In genomic region chr1:173409066-173409465, GRCm38 (mm10) we compare ENCODE assay signal across 21 mouse cellular contexts. TPM values are rescaled to one million over a fixed set of nuclear protein-coding genes. Genes with fewer than 3 reads are reported as not detected.
A peak's percentile ranks its signal among the peaks of the same experiment; 100 is the strongest.
DNase-seq lines count a peak whose midpoint lies in the region; ATAC-seq and TF ChIP-seq lines count a peak whose summit lies in the region.
"Had no signal": no experiment of that assay in that cellular context is flagged by ENCODE, and none has a peak within 500 bp of the region (broad histone marks: within the 10 kb centered on the region; RNA-seq: fewer than 3 reads in every experiment).

No protein-coding gene starts in this region.

- TF ChIP-seq CTCF in lung, postnatal 0 days (IDR thresholded peaks at IDR 0.05) = no peak
- no peak for TF ChIP-seq CTCF in lung, adult 2 months (IDR thresholded peaks at IDR 0.05; ENCODE audit: insufficient read depth, low read length)
- TF ChIP-seq CTCF in left cerebral cortex, adult 2 months (IDR thresholded peaks at IDR 0.05) = no peak

- no peaks in the 10 kb centered on the region for H3K9me3 ChIP-seq in lung, postnatal 0 days (ENCODE audit: low read length)
- H3K9me3 ChIP-seq in midbrain, embryonic 10.5 days (replicated peaks) = no peaks in the 10 kb centered on the region
- H3K9me3 ChIP-seq: forebrain, embryonic 15.5 days; lung, embryonic 15.5 days; stomach, embryonic 15.5 days had no signal

- H3K4me3 ChIP-seq in lung, postnatal 0 days (ENCODE audit: low read depth, low read length) = no peak overlapping the region
- no peak overlapping the region for H3K4me3 ChIP-seq in lung, adult 2 months (replicated peaks; ENCODE audit: extremely low read depth, low read depth, low read length)
- no peak overlapping the region for H3K4me3 ChIP-seq in left cerebral cortex, adult 2 months
- H3K4me3 ChIP-seq in midbrain, embryonic 10.5 days = no peak overlapping the region
- H3K4me3 ChIP-seq: forebrain, embryonic 15.5 days; lung, embryonic 15.5 days; stomach, embryonic 15.5 days had no signal

- ATAC-seq in lung, postnatal 0 days = no peak
- peak; percentile 72 for ATAC-seq in inflammation-experienced regulatory T-cells, adult 6 months
- ATAC-seq: forebrain, embryonic 15.5 days had no signal

- no peak overlapping the region for H3K9ac ChIP-seq in lung, postnatal 0 days (replicated peaks; ENCODE audit: low read depth)
- H3K9ac ChIP-seq: forebrain, embryonic 15.5 days; lung, embryonic 15.5 days; stomach, embryonic 15.5 days had no signal

- no peak for TF ChIP-seq EP300 in lung, postnatal 0 days (IDR thresholded peaks at IDR 0.05)

- no peak overlapping the region for H3K27ac ChIP-seq in lung, postnatal 0 days (ENCODE audit: low read length)
- H3K27ac ChIP-seq in left cerebral cortex, adult 2 months = no peak overlapping the region
- H3K27ac ChIP-seq in midbrain, embryonic 10.5 days (replicated peaks) = no peak overlapping the region
- H3K27ac ChIP-seq: forebrain, embryonic 15.5 days; lung, embryonic 15.5 days; stomach, embryonic 15.5 days had no signal

- peak; percentile 12 for DNase-seq in lung, postnatal 0 days (ENCODE audit: low spot score)
- DNase-seq in lung, adult 2 months = no peak
- DNase-seq in MEL-GATA-1-ER (ENCODE audit: extremely low read depth, low read depth) = peak; percentile 47
- no peak for DNase-seq in Muller cell, postnatal 12 days (ENCODE audit: inconsistent ontology term)
- DNase-seq in left cerebral cortex, adult 2 months (ENCODE audit: extremely low spot score in 1 of 2, low spot score in 2 of 2) = no peak
- DNase-seq in cerebellum, postnatal 14 days = no peak
- DNase-seq in midbrain, embryonic 10.5 days (ENCODE audit: low spot score) = no peak
- DNase-seq: adrenal gland, adult 8-10 months; cerebellum, adult 8-10 months; embryo, embryonic 11 days; heart, postnatal 36 days; kidney, postnatal 14 days; layer of hippocampus, adult 9-11 months; liver; thymus, postnatal 25 days had no signal

- no peaks in the 10 kb centered on the region for H3K27me3 ChIP-seq in lung, postnatal 0 days (replicated peaks; ENCODE audit: insufficient read depth, low read length)
- H3K27me3 ChIP-seq in midbrain, embryonic 10.5 days (ENCODE audit: low read depth, poor library complexity, severe bottlenecking) = no peaks in the 10 kb centered on the region
- H3K27me3 ChIP-seq: forebrain, embryonic 15.5 days; lung, embryonic 15.5 days; stomach, embryonic 15.5 days had no signal

- no peak overlapping the region for H3K4me2 ChIP-seq in lung, postnatal 0 days (replicated peaks; ENCODE audit: low read depth, low read length)
- H3K4me2 ChIP-seq: forebrain, embryonic 15.5 days; heart, embryonic 11.5 days; lung, embryonic 15.5 days; midbrain, embryonic 11.5 days; stomach, embryonic 15.5 days had no signal

- intact Hi-C loops in left cerebral cortex, adult 2 months (cut with DNase I) = no loop called here

- TF ChIP-seq POLR2A in lung, adult 2 months (IDR thresholded peaks at IDR 0.05; ENCODE audit: borderline replicate concordance, extremely low read depth, low read depth, low read length) = no peak

- no peaks in the 10 kb centered on the region for H3K4me1 ChIP-seq in lung, postnatal 0 days (ENCODE audit: insufficient read depth, low read depth, low read length)
- H3K4me1 ChIP-seq in lung, adult 2 months (ENCODE audit: control insufficient read depth, insufficient read depth, low read length) = no peaks in the 10 kb centered on the region
- H3K4me1 ChIP-seq in midbrain, embryonic 10.5 days = no peaks in the 10 kb centered on the region
- H3K4me1 ChIP-seq: forebrain, embryonic 15.5 days; lung, embryonic 15.5 days; stomach, embryonic 15.5 days had no signal

- H3K36me3 ChIP-seq in lung, postnatal 0 days (ENCODE audit: insufficient read depth, low read length) = no peaks in the 10 kb centered on the region
- H3K36me3 ChIP-seq in midbrain, embryonic 10.5 days = peaks cover 4% of the 10 kb centered on the region
- H3K36me3 ChIP-seq: forebrain, embryonic 15.5 days; lung, embryonic 15.5 days; stomach, embryonic 15.5 days had no signal

RNA-seq across cellular contexts. Expression of gene Cadm3, which starts 41.6 kb away (rescaled TPM):
- 0.26 and 0.39 TPM in 2 replicates for polyA plus RNA-seq in lung, postnatal 0 days (2015; fragmentation: Nextera tagmentation; extraction: Ambion mirVana)
- 1.6 and 3.6 TPM in 2 replicates for polyA plus RNA-seq in lung, adult 2 months (2012; rRNA removed)
- polyA plus RNA-seq in inflammation-experienced regulatory T-cells, adult 6 months (2017; shearing (Covaris generic)) = under 1 TPM in 1 of 3 experiments, not detected in 2; 0.11 TPM
- total RNA-seq in left cerebral cortex, adult 2 months (2021) = 100 to 1,000 TPM; 437 to 438 TPM
- 2.0 and 5.3 TPM in 2 replicates for polyA plus RNA-seq in midbrain, embryonic 10.5 days (2016; fragmentation: Nextera tagmentation; extraction: Ambion mirVana)

RNA-seq across cellular contexts. Expression of gene Aim2, which starts 58.4 kb away (rescaled TPM):
- 2.1 and 3.4 TPM in 2 replicates for polyA plus RNA-seq in lung, postnatal 0 days (2015; fragmentation: Nextera tagmentation; extraction: Ambion mirVana)
- polyA plus RNA-seq in lung, adult 2 months (2012; rRNA removed) = 2.8 and 5.1 TPM in 2 replicates
- polyA plus RNA-seq in inflammation-experienced regulatory T-cells, adult 6 months (2017; shearing (Covaris generic)) = 10 to 100 TPM; 49.6 to 69.8 (median 61.1) TPM
- total RNA-seq in left cerebral cortex, adult 2 months (2021) = 1 to 10 TPM; 2.5 to 4.1 TPM
- 6.7 TPM in 2 replicates for polyA plus RNA-seq in midbrain, embryonic 10.5 days (2016; fragmentation: Nextera tagmentation; extraction: Ambion mirVana)

Comparison
In these comparisons a context has a peak if more than half of its experiments do, and no peak if none do; other contexts are left out.
1. DNase-seq: peak in lung, postnatal 0 days (single experiment) and MEL-GATA-1-ER (single experiment); none in lung, adult 2 months (single experiment), Muller cell, postnatal 12 days (single experiment), left cerebral cortex, adult 2 months (0 of 2), cerebellum, postnatal 14 days (0 of 2) and midbrain, embryonic 10.5 days (single experiment).